Mouse (Mus musculus): ENCODE measurements around the gene Cbr3. TPM values are rescaled to one million over a fixed set of nuclear protein-coding genes. Genes with fewer than 3 reads are reported as not detected.
"Not testable (repeated sequence)": the region's sequence is repeated elsewhere in the genome, so short reads cannot be mapped to it uniquely, and the experiment has no call there.

Gene Cbr3
- total RNA-seq (2017): not detected in 2 replicates

- ATAC-seq (replicated peaks; ENCODE audit: low read depth, poor library complexity, severe bottlenecking): peak; percentile 72
Measured at GRCm38 (mm10) chr16:93682689-93683507, at the start of gene Cbr3. Gene Cbr3, plus strand, starts transcription at chr16:93683215.

- ATAC-seq (replicated peaks; ENCODE audit: low read depth, poor library complexity, severe bottlenecking): no peak
Measured at GRCm38 (mm10) chr16:93644006-93644405, 39.0 kb upstream of the Cbr3 start.

GRCm38 (mm10) chr16:93648441-93649183 is 34.4 kb upstream of the Cbr3 start:
- ATAC-seq (replicated peaks; ENCODE audit: low read depth, poor library complexity, severe bottlenecking): peak; percentile 90

GRCm38 (mm10) chr16:93667976-93668375 is 15.0 kb upstream of the Cbr3 start:
- ATAC-seq (replicated peaks; ENCODE audit: low read depth, poor library complexity, severe bottlenecking): no peak

DNA sequence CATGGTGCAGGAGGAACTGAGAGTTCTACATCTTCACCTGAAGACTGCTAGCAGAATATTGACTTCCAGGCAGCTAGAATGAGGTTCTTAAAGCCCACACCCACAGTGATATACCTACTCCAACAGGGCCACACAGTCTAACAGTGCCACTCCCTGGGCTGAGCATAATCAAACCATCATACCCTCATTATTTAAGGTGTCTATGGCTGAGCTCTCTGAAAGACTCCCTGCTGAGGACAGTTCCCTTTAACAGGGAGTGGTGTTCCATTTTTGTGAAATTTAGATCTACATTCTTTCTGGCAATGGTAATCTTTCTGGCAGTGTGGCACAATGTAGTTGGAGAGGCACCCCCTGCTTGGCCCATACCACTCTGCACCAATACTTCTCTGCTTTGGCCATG is 13.5 kb upstream of the Cbr3 start:
- no peak for ATAC-seq (replicated peaks; ENCODE audit: low read depth, poor library complexity, severe bottlenecking)

DNA sequence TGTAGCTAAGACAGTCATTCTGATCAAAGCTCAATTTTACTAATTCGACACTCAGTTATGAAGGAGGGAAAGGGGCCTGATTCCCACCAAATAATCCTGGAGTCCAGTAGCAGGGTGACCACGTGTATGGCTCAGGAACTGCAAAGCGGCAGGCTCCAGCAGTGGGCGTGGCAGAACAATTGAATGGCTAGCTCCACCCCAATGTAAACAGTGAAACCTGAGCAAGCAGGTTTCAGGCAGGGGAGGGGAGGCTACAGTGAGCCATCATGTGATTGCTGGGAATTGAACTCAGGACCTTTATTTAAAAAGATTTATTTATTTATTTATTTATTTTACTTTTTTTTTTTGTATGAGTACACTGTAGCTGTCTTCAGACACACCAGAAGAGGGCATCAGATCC is 12.5 kb upstream of the Cbr3 start:
- ATAC-seq (replicated peaks; ENCODE audit: low read depth, poor library complexity, severe bottlenecking): not testable (repeated sequence)

DNA sequence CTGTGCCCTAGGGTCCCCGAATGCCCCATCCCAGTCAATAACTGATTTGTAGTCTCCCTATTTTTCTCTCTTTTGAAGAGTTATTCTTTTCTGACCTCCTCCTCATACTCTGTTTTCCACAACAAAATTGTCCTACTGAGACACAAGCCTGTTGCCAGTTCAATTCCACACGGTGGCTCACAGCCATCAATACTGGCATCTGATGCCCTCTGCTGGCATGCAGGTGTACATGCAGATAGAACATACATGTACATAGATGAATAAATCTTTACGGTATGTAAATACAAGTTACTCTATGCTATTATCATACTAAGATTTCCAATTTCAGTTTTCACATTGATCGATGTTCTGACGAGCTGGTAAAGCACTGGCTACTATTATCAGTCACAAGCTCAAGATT is 12.0 kb upstream of the Cbr3 start:
- peak; percentile 56; the same call in 1 of the 2 replicates for ATAC-seq (replicated peaks; ENCODE audit: low read depth, poor library complexity, severe bottlenecking)

GRCm38 (mm10) chr16:93676376-93676775 is 6.6 kb upstream of the Cbr3 start:
- no peak for ATAC-seq (replicated peaks; ENCODE audit: low read depth, poor library complexity, severe bottlenecking)

DNA sequence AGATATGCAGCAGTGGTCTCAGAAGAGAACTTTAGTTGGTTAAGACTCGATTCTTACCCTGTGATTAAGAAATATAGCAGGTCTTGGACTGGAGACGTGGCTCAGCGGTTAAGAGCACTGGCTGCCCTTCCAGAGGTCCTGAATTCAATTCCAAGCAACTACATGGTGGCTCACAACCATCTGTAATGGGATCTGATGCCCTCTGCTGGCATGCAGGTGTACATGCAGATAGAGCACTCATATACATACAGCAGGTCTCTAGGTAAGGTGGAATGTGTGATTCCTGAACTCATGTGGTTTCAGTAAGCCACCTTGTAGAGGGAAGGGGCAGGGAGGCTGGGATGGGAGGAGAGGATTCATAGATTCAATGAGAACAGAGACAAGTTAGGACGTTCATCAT is 4.8 kb upstream of the Cbr3 start:
- ATAC-seq (replicated peaks; ENCODE audit: low read depth, poor library complexity, severe bottlenecking): no peak

- no peak for ATAC-seq (replicated peaks; ENCODE audit: low read depth, poor library complexity, severe bottlenecking)
Measured at GRCm38 (mm10) chr16:93679165-93679564, 3.9 kb upstream of the Cbr3 start.

GRCm38 (mm10) chr16:93682156-93682688 is 793 bp upstream of the Cbr3 start:
- peak; percentile 1; the same call in 1 of the 2 replicates for ATAC-seq (replicated peaks; ENCODE audit: low read depth, poor library complexity, severe bottlenecking)

DNA sequence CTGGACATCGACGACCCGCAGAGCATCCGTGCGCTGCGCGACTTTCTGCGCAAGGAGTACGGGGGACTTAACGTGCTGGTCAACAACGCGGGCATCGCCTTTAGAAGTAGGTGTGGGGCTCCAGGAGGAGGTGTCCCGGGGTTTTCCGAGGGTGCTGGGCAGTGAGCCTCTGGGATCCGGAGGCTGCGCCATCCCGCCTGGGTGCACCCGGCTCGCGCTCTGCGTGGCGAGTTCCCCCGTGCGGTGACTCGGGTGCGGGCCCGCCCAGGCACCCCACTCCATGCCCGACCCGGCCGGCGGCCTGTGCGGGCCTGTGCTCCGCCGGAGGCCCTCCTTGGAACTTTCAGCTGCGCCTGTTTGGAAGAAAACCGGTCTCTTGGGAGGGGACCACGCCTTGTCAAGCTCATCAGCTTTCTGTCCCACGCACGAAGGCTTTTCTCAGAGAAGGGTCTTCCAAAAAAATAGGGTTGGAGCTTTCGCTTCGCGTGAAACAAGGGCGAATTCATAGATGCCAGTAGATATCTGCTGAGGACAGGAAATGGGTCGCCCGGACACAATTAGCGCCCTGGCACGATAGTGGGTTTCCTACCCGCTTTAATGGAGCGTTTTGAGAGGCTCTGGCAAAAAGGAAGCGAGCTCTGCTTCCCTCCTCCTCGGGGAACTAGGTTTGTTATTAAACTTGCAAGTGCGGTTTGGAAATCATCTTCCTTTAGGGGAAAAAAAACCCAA is 657 bp downstream of the Cbr3 start:
- ATAC-seq (replicated peaks; ENCODE audit: low read depth, poor library complexity, severe bottlenecking): no peak

GRCm38 (mm10) chr16:93684441-93684840 is 1.4 kb downstream of the Cbr3 start:
- no peak for ATAC-seq (replicated peaks; ENCODE audit: low read depth, poor library complexity, severe bottlenecking)

DNA sequence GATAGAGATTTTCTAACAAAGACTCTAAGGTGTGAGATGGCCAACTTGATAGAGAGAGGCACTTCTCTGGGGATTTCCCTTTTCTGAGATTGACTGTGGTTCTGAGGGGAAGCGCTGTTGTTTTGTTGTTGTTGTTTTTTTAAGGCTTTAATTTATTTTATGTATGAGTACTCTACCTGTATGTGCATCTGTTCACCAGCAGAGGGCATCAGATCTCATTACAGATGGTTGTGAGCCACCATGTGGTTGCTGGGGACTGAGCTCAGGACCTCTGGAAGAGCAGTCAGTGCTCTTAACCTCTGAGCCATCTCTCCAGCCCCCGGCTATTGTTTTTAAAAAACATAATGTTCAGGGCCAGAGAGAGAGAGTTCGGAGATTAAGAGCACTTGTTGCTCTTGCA is 2.8 kb downstream of the Cbr3 start:
- ATAC-seq (replicated peaks; ENCODE audit: low read depth, poor library complexity, severe bottlenecking): not testable (repeated sequence)

- ATAC-seq (replicated peaks; ENCODE audit: low read depth, poor library complexity, severe bottlenecking): no peak
Measured at GRCm38 (mm10) chr16:93686421-93686820, 3.4 kb downstream of the Cbr3 start.

DNA sequence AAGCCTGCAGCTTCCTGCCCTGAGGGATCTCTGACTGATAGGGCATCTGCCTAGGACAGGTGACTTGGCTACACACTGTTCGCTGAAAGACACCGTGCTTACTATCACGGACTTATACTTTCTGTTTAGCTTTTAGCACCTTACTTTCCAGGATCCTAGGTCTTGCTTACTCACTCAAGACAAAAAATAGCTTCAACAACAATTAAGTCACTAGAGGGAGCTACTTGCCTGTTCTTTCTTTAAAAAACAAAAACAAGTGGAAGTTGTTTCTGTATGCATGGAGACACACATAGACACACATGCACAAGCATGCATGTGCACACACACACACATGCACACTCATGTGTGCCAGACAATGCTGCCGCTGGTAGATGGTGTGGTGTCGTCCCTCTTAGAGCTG is 3.9 kb downstream of the Cbr3 start:
- ATAC-seq (replicated peaks; ENCODE audit: low read depth, poor library complexity, severe bottlenecking): peak; percentile 21

DNA sequence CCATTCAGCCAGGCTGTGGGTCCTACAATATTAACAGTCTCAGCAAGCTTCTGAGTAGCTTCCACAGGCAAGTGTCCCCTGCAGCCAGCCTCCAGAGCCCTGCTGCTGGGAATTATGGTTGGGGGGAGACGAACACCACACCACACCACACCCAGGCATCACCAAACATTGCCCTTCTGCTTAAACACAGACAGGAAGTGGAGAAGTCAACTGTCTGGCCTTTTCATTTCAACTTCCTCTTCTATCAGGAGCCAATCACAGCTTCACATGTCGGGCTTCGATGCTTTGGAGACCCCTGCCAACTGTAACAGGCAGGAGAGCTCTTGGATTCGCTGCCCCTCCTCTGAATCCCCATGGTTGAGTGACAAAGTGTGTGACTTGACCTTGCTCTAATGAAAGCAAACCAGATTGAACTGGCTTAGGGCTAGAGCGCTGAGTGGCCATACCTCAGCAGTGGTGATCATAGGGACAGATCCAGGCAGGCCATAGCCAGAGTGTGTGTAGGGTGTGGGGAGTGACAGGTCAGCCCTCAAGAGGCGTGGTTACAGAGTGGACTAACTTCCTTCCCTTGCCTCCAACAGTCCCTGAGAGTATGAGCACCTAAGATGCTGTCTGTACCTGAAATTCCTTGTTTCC is 8.3 kb downstream of the Cbr3 start:
- peak; percentile 67 for ATAC-seq (replicated peaks; ENCODE audit: low read depth, poor library complexity, severe bottlenecking)

- no peak for ATAC-seq (replicated peaks; ENCODE audit: low read depth, poor library complexity, severe bottlenecking)
Measured at GRCm38 (mm10) chr16:93692744-93693143, 9.7 kb downstream of the Cbr3 start.

- no peak for ATAC-seq (replicated peaks; ENCODE audit: low read depth, poor library complexity, severe bottlenecking)
Measured at GRCm38 (mm10) chr16:93707116-93707515, 24.1 kb downstream of the Cbr3 start.

GRCm38 (mm10) chr16:93709217-93709616 is 26.2 kb downstream of the Cbr3 start:
- no peak for ATAC-seq (replicated peaks; ENCODE audit: low read depth, poor library complexity, severe bottlenecking)

All from common myeloid progenitor, adult 5-6 weeks (primary cell).